9 mouse cellular contexts compared by ENCODE assay signal in the genomic region with DNA sequence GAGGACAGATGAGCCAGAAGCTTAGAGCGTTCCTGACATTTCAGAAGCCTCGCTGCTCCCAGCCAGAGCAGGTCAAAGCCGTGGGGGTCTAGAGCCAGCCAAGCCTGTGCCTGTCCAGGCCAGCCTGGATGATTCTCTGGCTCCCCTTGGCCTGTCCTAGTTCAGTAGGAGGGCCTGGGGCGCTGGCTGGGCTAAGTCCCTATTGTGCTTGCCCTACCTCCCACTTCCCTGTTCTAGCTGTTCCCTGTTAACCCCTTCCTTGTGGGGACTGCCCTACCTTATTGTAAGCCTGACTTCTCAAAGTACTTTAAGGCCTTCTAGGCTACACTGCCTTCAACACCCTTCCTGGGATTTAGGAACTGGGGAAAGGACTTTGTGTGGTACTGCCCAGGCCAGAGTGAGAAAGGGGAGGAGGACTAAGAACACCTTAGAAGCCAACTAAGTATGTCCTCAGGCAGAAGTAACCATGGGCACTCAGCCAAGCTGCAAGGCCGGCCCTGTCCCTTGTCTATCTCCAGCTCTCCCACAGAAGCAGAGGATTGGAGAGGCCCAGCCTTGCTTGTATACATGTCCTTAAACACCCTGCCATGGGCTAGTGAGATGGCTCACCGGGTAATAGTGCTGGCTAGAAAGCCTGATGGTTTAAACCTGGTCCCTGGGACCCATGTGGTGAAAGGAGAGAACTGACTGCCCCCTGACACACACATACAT. TPM values are rescaled to one million over a fixed set of nuclear protein-coding genes. Genes with fewer than 3 reads are reported as not detected.
A peak's percentile ranks its signal among the peaks of the same experiment; 100 is the strongest.
DNase-seq lines count a peak whose midpoint lies in the region; ATAC-seq and TF ChIP-seq lines count a peak whose summit lies in the region.
"Had no signal": no experiment of that assay in that cellular context is flagged by ENCODE, and none has a peak within 500 bp of the region (broad histone marks: within the 10 kb centered on the region; RNA-seq: fewer than 3 reads in every experiment).

No protein-coding gene starts in this region.

- 30% methylated on average over 6 of the region's 6 CpGs for WGBS in heart, embryonic 13.5 days
- WGBS in limb, embryonic 15.5 days, result 56% methylated on average over 6 of the region's 6 CpGs

- H3K27ac ChIP-seq in heart, embryonic 13.5 days (replicated peaks), result peak overlapping the region; percentile 68
- H3K27ac ChIP-seq in limb, embryonic 15.5 days, result peak overlapping the region; percentile 22; the same call in 1 of the 2 replicates
- H3K27ac ChIP-seq in left cerebral cortex, adult 2 months, result no peak overlapping the region
- H3K27ac ChIP-seq: embryonic facial prominence, embryonic 12.5 days had no signal

- peak; percentile 26; the same call in 1 of the 2 replicates for ATAC-seq in heart, embryonic 13.5 days (ENCODE audit: extremely low read depth, insufficient number of reproducible peaks, low FRiP score, low TSS enrichment)
- ATAC-seq in limb, embryonic 15.5 days (ENCODE audit: insufficient number of reproducible peaks, low FRiP score, low TSS enrichment, low read depth), result no peak

- no peak for DNase-seq in heart, postnatal 25 days (ENCODE audit: low spot score)
- peak; percentile 41 for DNase-seq in brain, adult 2 months (ENCODE audit: low read depth, low spot score)
- DNase-seq in left cerebral cortex, adult 2 months (ENCODE audit: extremely low spot score in 1 of 2, low spot score in 2 of 2), result no peak
- no peak for DNase-seq in MN1 (ENCODE audit: low spot score)
- DNase-seq in yolk sac, embryonic 10.5 days (ENCODE audit: low spot score), result no peak

- H3K4me2 ChIP-seq in heart, embryonic 13.5 days, result peak overlapping the region; percentile 13; the same call in 1 of the 2 replicates
- H3K4me2 ChIP-seq in limb, embryonic 15.5 days, result no peak overlapping the region
- H3K4me2 ChIP-seq: embryonic facial prominence, embryonic 12.5 days had no signal

- H3K36me3 ChIP-seq in heart, embryonic 13.5 days, result peaks cover 42% of the 10 kb centered on the region
- H3K36me3 ChIP-seq in E14TG2a.4 (ENCODE audit: insufficient read depth, low read length), result peaks cover 98% of the 10 kb centered on the region
- H3K36me3 ChIP-seq in limb, embryonic 15.5 days, result peaks cover 20% of the 10 kb centered on the region

- no peak overlapping the region for H3K4me3 ChIP-seq in heart, embryonic 13.5 days
- H3K4me3 ChIP-seq in E14TG2a.4 (replicated peaks; ENCODE audit: low read length), result peak overlapping the region; percentile 52; the same call in 1 of the 2 replicates
- no peak overlapping the region for H3K4me3 ChIP-seq in limb, embryonic 15.5 days
- H3K4me3 ChIP-seq in left cerebral cortex, adult 2 months, result no peak overlapping the region
- H3K4me3 ChIP-seq: embryonic facial prominence, embryonic 12.5 days had no signal

- intact Hi-C loops in heart, postnatal 25 days (cut with DNase I), result no loop called here
- intact Hi-C loops in left cerebral cortex, adult 2 months (cut with DNase I), result no loop called here

- no peaks in the 10 kb centered on the region for H3K27me3 ChIP-seq in heart, embryonic 13.5 days (replicated peaks)
- H3K27me3 ChIP-seq in E14TG2a.4 (ENCODE audit: insufficient read depth, low read length), result no peaks in the 10 kb centered on the region
- H3K27me3 ChIP-seq in limb, embryonic 15.5 days, result no peaks in the 10 kb centered on the region
- H3K27me3 ChIP-seq: embryonic facial prominence, embryonic 12.5 days had no signal

- peaks cover 59% of the 10 kb centered on the region for H3K4me1 ChIP-seq in heart, embryonic 13.5 days
- H3K4me1 ChIP-seq in E14TG2a.4 (replicated peaks; ENCODE audit: low read depth, low read length), result peaks cover 92% of the 10 kb centered on the region
- peaks cover 40% of the 10 kb centered on the region for H3K4me1 ChIP-seq in limb, embryonic 15.5 days

- H3K9me3 ChIP-seq in heart, embryonic 13.5 days, result no peaks in the 10 kb centered on the region
- H3K9me3 ChIP-seq in E14TG2a.4 (ENCODE audit: low read length), result no peaks in the 10 kb centered on the region
- no peaks in the 10 kb centered on the region for H3K9me3 ChIP-seq in limb, embryonic 15.5 days
- H3K9me3 ChIP-seq: embryonic facial prominence, embryonic 12.5 days had no signal

- H3K9ac ChIP-seq in heart, embryonic 13.5 days, result peak overlapping the region; percentile 50; the same call in 1 of the 2 replicates
- no peak overlapping the region for H3K9ac ChIP-seq in limb, embryonic 15.5 days
- H3K9ac ChIP-seq: embryonic facial prominence, embryonic 12.5 days had no signal

- TF ChIP-seq CTCF in E14TG2a.4 (conservative IDR thresholded peaks at IDR 0.05; ENCODE audit: low read length), result no peak
- TF ChIP-seq CTCF in left cerebral cortex, adult 2 months (IDR thresholded peaks at IDR 0.05), result no peak

RNA-seq across cellular contexts. Expression of a gene that starts 22.0 kb away (rescaled TPM):
- polyA plus RNA-seq in heart, embryonic 13.5 days (2015; fragmentation: Nextera tagmentation; extraction: Ambion mirVana), result 4.2 and 4.4 TPM in 2 replicates
- 10 to 100 TPM; 23.0 to 23.1 TPM for total RNA-seq in heart, postnatal 25 days (2021)
- 6.5 and 8.1 TPM in 2 replicates for polyA plus RNA-seq in limb, embryonic 15.5 days (2015; fragmentation: Nextera tagmentation; extraction: Ambion mirVana)
- 10 to 100 TPM; 52.8 to 56.1 TPM for total RNA-seq in left cerebral cortex, adult 2 months (2021)
